Mouse (Mus musculus): Measurements from ENCODE around the gene Eif3j1. TPM values are rescaled to one million over a fixed set of nuclear protein-coding genes. Genes with fewer than 3 reads are reported as not detected.
"Not testable (repeated sequence)": the region's sequence is repeated elsewhere in the genome, so short reads cannot be mapped to it uniquely, and the experiment has no call there.

Gene Eif3j1
- 13.2 and 14.3 TPM in 2 replicates for polyA plus RNA-seq (2014; fragmentation: Nextera tagmentation; extraction: Ambion mirVana)

DNA sequence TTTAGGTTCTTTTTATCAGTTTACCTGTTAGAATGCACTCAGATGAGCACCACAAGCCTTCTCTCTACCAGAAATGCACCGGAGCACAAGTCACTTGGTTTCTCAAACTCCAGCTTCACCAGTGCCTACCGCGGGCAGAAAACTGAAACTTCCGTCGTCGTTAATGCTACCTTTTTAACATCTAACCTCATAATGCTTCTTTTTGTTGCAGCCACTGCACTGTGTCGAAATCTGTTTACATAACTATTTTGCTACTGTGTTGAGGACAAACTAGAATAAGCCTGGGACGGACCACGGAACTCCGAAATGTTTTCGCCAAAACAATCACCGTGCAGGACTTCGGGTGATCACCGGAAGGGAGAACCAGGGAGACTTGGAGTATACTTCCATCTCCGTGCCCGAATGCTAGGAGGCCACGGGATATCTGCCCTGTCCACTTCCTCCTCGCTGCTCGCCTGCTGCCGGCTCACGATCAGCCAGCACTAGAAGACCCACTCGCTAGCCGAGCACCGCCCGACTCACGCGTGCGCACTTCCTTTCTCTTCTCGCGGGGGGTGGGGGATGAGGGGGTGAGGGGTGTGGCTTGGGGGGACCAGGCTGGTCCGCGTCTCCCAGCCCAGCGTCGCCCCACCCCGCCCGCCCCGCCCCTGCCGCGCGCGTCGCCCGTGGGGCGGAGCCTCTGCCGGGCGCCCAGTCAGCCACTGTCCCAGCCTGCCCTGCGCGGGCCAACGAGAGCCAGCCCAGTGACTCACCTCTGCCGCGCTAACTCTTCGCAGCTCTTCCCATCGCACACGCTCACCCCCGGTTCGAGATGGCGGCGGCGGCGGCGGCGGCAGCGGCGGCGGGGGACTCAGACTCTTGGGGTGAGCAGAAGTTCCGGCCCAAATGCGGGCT lies at the start of gene Eif3j1:
Gene Eif3j1 (plus strand): TSS at position 685 of the 894 bp plus-strand sequence.
- Histone ChIP-seq H3K27ac (ENCODE audit: low read depth, low read length) (peak within 1 kb of the TSS; percentile 54), H3K9ac (ENCODE audit: low read length) (peak within 1 kb of the TSS; percentile 91), H3K36me3 (ENCODE audit: control insufficient read depth, insufficient read depth, low read length) (peaks cover 2% of the 10 kb centered on the region; the same call in 1 of the 2 replicates), H3K27me3 (ENCODE audit: control insufficient read depth, insufficient read depth, low read length) (no peaks in the 10 kb centered on the region), H3K4me2 (peak within 1 kb of the TSS; percentile 80), H3K4me1 (ENCODE audit: control insufficient read depth, insufficient read depth, low read length) (peaks cover 9% of the 10 kb centered on the region; the same call in 1 of the 2 replicates), H3K4me3 (ENCODE audit: low read depth, low read length) (peak within 1 kb of the TSS; percentile 86), H3K9me3 (ENCODE audit: control insufficient read depth, low read length) (no peaks in the 10 kb centered on the region)
- under 1% methylated on average over 52 of the region's 67 CpGs for WGBS
- peak; percentile 99 for ATAC-seq (ENCODE audit: low FRiP score)
- peak; percentile 98 for DNase-seq (ENCODE audit: low spot score, missing footprints)

DNA sequence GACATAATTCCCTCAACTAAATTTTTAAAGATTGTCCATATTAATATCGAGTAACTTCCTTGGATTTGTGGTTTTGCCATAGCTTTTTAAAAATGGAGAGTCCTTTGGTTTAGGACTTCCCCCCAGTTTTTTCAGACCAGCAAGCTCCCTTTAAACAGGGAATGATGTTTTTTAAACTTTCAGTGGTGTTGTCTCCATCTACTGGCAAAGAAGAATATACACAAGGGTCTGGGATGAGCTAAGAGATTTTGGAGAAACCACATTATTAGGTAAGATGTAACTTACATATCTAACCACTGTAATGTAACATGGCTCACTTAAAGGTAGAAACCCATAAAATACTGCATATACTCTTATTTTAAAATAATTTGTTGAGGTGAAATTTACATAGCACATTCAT lies 32.6 kb upstream of the Eif3j1 start:
- no peaks in the 10 kb centered on the region for H3K27me3 ChIP-seq (ENCODE audit: control insufficient read depth, insufficient read depth, low read length)
- DNase-seq (ENCODE audit: low spot score, missing footprints) (no peak), ATAC-seq (ENCODE audit: low FRiP score) (no peak)
- H3K27ac ChIP-seq (ENCODE audit: low read depth, low read length): no peak overlapping the region
- H3K9ac ChIP-seq (ENCODE audit: low read length): no peak overlapping the region
- H3K9me3 ChIP-seq (ENCODE audit: control insufficient read depth, low read length): no peaks in the 10 kb centered on the region
- 88% methylated on average over 1 of the region's 1 CpGs for WGBS
- H3K4me1 ChIP-seq (ENCODE audit: control insufficient read depth, insufficient read depth, low read length): no peaks in the 10 kb centered on the region
- no peak overlapping the region for H3K4me2 ChIP-seq
- H3K4me3 ChIP-seq (ENCODE audit: low read depth, low read length): no peak overlapping the region
- no peaks in the 10 kb centered on the region; the same call in 1 of the 2 replicates for H3K36me3 ChIP-seq (ENCODE audit: control insufficient read depth, insufficient read depth, low read length)

DNA sequence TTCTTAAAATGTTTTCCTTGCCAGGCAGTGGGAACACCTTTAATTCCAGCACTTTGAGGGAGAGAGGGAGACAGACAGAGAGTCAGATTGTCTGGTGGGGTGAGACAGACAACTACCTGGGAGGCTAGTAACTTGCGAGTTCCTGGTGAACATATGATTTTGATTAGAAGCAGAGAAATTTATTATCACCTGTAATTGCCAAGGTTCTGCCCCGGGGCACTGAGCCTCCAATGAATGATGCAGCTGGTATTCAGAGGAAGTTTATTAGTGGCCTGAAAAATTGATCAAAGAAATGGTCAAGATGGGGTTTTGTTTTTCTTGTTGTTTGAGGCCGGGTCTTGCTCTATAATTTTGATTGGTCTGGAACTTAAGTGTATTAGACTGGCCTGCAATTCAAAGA lies 19.5 kb upstream of the Eif3j1 start:
- DNase-seq (ENCODE audit: low spot score, missing footprints) (no peak), ATAC-seq (ENCODE audit: low FRiP score) (no peak)
- H3K27ac ChIP-seq (ENCODE audit: low read depth, low read length): no peak overlapping the region
- H3K27me3 ChIP-seq (ENCODE audit: control insufficient read depth, insufficient read depth, low read length): no peaks in the 10 kb centered on the region
- WGBS: over 99% methylated on average over 3 of the region's 3 CpGs
- H3K4me1 ChIP-seq (ENCODE audit: control insufficient read depth, insufficient read depth, low read length): no peaks in the 10 kb centered on the region
- no peak overlapping the region for H3K4me2 ChIP-seq
- H3K9ac ChIP-seq (ENCODE audit: low read length): no peak overlapping the region
- H3K9me3 ChIP-seq (ENCODE audit: control insufficient read depth, low read length): no peaks in the 10 kb centered on the region
- H3K4me3 ChIP-seq (ENCODE audit: low read depth, low read length): no peak overlapping the region
- H3K36me3 ChIP-seq (ENCODE audit: control insufficient read depth, insufficient read depth, low read length): peaks cover 6% of the 10 kb centered on the region; the same call in 1 of the 2 replicates

DNA sequence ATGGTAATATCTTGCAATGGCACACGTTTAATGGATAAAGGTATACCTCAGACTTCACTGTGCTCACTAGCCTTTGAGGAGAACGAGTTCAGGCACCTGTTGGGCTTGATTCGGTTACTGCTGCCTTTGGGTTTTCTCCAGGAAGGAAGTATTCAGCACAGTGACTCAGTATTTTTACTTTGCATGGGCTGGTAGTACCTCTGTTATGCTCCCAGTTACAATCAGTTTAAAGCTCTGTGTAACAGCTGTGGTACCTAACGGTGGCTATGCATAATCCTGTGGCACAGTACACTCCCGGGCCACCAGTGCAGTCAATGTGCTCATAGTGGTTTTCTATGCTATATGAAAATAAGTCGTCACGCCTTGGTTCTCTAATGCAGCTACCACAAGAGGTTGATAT lies 16.9 kb upstream of the Eif3j1 start:
- WGBS: 91% methylated on average over 7 of the region's 7 CpGs
- Histone ChIP-seq H3K27ac (ENCODE audit: low read depth, low read length) (no peak overlapping the region), H3K9ac (ENCODE audit: low read length) (no peak overlapping the region), H3K27me3 (ENCODE audit: control insufficient read depth, insufficient read depth, low read length) (no peaks in the 10 kb centered on the region), H3K9me3 (ENCODE audit: control insufficient read depth, low read length) (no peaks in the 10 kb centered on the region), H3K36me3 (ENCODE audit: control insufficient read depth, insufficient read depth, low read length) (peaks cover 4% of the 10 kb centered on the region; the same call in 1 of the 2 replicates), H3K4me1 (ENCODE audit: control insufficient read depth, insufficient read depth, low read length) (no peaks in the 10 kb centered on the region), H3K4me3 (ENCODE audit: low read depth, low read length) (no peak overlapping the region), H3K4me2 (no peak overlapping the region)
- DNase-seq (ENCODE audit: low spot score, missing footprints) (no peak), ATAC-seq (ENCODE audit: low FRiP score) (no peak)

GRCm38 (mm10) chr2:122018705-122019104 lies 9.6 kb upstream of the Eif3j1 start:
- H3K9me3 ChIP-seq (ENCODE audit: control insufficient read depth, low read length): no peaks in the 10 kb centered on the region
- ATAC-seq (ENCODE audit: low FRiP score) (no peak), DNase-seq (ENCODE audit: low spot score, missing footprints) (no peak)
- 87% methylated on average over 1 of the region's 1 CpGs for WGBS
- no peak overlapping the region for H3K4me2 ChIP-seq
- no peak overlapping the region for H3K4me3 ChIP-seq (ENCODE audit: low read depth, low read length)
- no peak overlapping the region for H3K27ac ChIP-seq (ENCODE audit: low read depth, low read length)
- H3K27me3 ChIP-seq (ENCODE audit: control insufficient read depth, insufficient read depth, low read length): no peaks in the 10 kb centered on the region
- no peaks in the 10 kb centered on the region for H3K4me1 ChIP-seq (ENCODE audit: control insufficient read depth, insufficient read depth, low read length)
- H3K9ac ChIP-seq (ENCODE audit: low read length): no peak overlapping the region
- H3K36me3 ChIP-seq (ENCODE audit: control insufficient read depth, insufficient read depth, low read length): no peaks in the 10 kb centered on the region

GRCm38 (mm10) chr2:122022284-122022683 lies 6.1 kb upstream of the Eif3j1 start:
- Histone ChIP-seq H3K36me3 (ENCODE audit: control insufficient read depth, insufficient read depth, low read length) (no peaks in the 10 kb centered on the region), H3K27ac (ENCODE audit: low read depth, low read length) (no peak overlapping the region), H3K4me1 (ENCODE audit: control insufficient read depth, insufficient read depth, low read length) (no peaks in the 10 kb centered on the region), H3K9me3 (ENCODE audit: control insufficient read depth, low read length) (no peaks in the 10 kb centered on the region), H3K9ac (ENCODE audit: low read length) (no peak overlapping the region), H3K27me3 (ENCODE audit: control insufficient read depth, insufficient read depth, low read length) (no peaks in the 10 kb centered on the region), H3K4me3 (ENCODE audit: low read depth, low read length) (no peak overlapping the region), H3K4me2 (no peak overlapping the region)
- no peak for DNase-seq (ENCODE audit: low spot score, missing footprints)
- no peak for ATAC-seq (ENCODE audit: low FRiP score)
- 77% methylated on average over 2 of the region's 2 CpGs for WGBS

- not testable (repeated sequence) for H3K4me1 ChIP-seq (ENCODE audit: control insufficient read depth, insufficient read depth, low read length); ATAC-seq (ENCODE audit: low FRiP score); H3K4me3 ChIP-seq (ENCODE audit: low read depth, low read length); H3K36me3 ChIP-seq (ENCODE audit: control insufficient read depth, insufficient read depth, low read length); H3K4me2 ChIP-seq; H3K27me3 ChIP-seq (ENCODE audit: control insufficient read depth, insufficient read depth, low read length); H3K27ac ChIP-seq (ENCODE audit: low read depth, low read length); DNase-seq (ENCODE audit: low spot score, missing footprints); H3K9me3 ChIP-seq (ENCODE audit: control insufficient read depth, low read length); H3K9ac ChIP-seq (ENCODE audit: low read length)
- 93% methylated on average over 10 of the region's 10 CpGs for WGBS
These were observed 1.3 kb upstream of the Eif3j1 start for GRCm38 (mm10) chr2:122027091-122027490.

GRCm38 (mm10) chr2:122028756-122029700 lies 682 bp downstream of the Eif3j1 start:
- Histone ChIP-seq H3K4me2 (peak overlapping the region; percentile 80), H3K27me3 (ENCODE audit: control insufficient read depth, insufficient read depth, low read length) (no peaks in the 10 kb centered on the region), H3K4me1 (ENCODE audit: control insufficient read depth, insufficient read depth, low read length) (peaks cover 9% of the 10 kb centered on the region; the same call in 1 of the 2 replicates), H3K9ac (ENCODE audit: low read length) (peak overlapping the region; percentile 91), H3K4me3 (ENCODE audit: low read depth, low read length) (peak overlapping the region; percentile 86), H3K27ac (ENCODE audit: low read depth, low read length) (peak overlapping the region; percentile 51), H3K9me3 (ENCODE audit: control insufficient read depth, low read length) (no peaks in the 10 kb centered on the region), H3K36me3 (ENCODE audit: control insufficient read depth, insufficient read depth, low read length) (peaks cover 2% of the 10 kb centered on the region; the same call in 1 of the 2 replicates)
- ATAC-seq (ENCODE audit: low FRiP score) (peak; percentile 78), DNase-seq (ENCODE audit: low spot score, missing footprints) (peak; percentile 94)
- 1% methylated on average over 69 of the region's 71 CpGs for WGBS
